Mouse (Mus musculus): ENCODE data around the gene Slc28a2. TPM values are rescaled to one million over a fixed set of nuclear protein-coding genes. Genes with fewer than 3 reads are reported as not detected.
"Not testable (repeated sequence)": the region's sequence is repeated elsewhere in the genome, so short reads cannot be mapped to it uniquely, and the experiment has no call there.

Gene Slc28a2
- total RNA-seq, 2 experiments from 2014 or later: 4.8 to 5.6 TPM

GRCm38 (mm10) chr2:122467351-122468013 is 41.2 kb downstream of the Slc28a2 start:
- peak; percentile 97 for DNase-seq

DNA sequence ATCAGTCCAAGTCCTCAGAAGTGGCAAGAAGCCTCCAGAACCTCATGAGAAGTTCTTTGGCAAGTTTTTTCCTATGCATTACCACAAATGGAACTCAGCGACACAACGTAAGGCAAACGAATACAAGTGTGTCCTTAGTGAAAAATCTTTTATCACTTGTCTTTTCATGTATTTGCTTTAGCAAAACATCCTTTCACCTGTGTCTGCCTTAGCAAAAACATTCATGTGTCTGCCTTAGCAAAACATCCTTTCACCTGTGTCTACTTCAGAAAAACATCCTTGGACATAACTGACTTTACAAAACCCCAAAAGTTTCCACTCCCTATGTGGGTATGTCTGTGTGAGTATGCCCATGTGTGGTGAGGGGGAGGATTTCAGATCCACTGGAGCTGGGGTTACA is 42.9 kb downstream of the Slc28a2 start:
- no peak for DNase-seq

DNA sequence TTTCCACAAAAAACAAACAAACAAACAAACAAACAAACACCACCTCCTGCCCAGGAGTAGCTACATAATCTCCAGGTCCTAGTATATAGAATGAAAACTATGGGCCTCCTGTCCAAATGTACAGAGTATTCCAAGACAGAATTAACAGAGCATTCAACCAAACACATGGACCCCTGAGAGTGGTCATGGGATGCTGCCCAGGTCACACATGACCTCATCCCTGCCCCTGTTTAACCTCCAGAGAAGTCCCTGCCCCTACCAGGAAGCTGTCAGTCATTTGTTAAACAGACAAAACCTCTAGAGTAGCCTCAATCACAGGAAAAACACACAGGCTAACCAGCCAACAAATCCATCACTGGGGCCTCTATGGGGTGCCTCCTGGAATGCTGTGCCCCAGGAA is 50.3 kb downstream of the Slc28a2 start:
- no peak for DNase-seq

DNA sequence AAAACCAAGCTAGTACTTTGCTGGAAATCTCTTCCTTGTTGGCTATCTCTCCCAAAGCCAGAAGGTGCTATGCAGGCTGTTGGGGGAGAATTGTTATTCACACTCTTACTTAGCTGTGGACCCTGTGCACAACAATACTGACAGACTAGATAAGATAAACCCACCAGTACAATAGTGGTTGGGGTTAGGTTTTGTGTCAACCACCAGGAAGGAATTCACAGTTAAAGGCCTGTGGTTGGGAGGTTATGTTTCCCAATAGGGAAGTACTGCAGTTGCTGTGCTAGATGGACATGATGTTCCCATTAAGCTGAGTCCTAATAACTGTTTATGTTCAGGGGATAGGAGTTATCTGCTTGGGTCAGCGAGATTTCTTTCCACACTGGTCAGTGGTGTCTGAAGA is 57.5 kb downstream of the Slc28a2 start:
- not testable (repeated sequence) for DNase-seq

DNA sequence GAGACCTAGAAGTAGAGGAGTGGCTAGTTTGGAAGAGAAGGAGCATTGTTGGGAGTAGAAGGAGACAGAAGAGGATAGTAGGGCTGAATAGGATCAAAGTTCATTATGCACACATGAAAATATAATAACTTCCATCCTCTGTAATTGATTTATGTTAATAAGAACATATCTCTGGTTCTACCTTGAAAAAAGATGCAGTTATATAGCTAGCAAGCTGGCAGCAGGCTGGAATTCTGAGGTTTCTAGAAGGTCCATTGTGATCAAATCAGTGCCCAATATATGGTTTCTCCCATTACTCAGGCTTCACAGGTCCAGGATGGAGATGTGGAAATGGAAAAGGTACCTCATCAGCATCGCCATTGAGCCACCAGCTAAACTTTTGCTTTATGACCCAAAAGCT is 58.4 kb downstream of the Slc28a2 start, which contains the start of gene Gm14085:
Gene Gm14085 (plus strand): TSS at position 301 of the 400 bp plus-strand sequence.
- no peak for DNase-seq

- not testable (repeated sequence) for DNase-seq
These were observed 59.4 kb downstream of the Slc28a2 start for GRCm38 (mm10) chr2:122485654-122486053.

DNA sequence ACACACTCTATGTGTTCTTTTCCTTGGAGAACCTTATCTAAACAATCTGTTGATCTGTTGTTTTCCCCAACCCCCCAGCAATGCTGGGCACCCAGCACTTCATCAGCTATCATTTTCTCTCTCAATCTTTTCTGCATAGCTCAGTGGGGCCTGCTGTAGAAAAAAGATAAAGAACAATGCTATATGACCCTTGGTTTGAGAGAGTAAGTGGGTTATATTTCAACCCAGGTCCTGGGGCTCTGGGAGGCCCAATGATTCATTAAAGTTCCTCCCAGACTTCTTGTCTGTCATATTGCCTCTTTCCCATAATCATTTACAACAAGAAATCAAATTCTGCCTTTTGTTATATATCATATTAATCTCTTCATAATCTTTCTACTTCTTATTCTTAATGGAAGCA is 59.8 kb downstream of the Slc28a2 start:
- DNase-seq: not testable (repeated sequence)

DNA sequence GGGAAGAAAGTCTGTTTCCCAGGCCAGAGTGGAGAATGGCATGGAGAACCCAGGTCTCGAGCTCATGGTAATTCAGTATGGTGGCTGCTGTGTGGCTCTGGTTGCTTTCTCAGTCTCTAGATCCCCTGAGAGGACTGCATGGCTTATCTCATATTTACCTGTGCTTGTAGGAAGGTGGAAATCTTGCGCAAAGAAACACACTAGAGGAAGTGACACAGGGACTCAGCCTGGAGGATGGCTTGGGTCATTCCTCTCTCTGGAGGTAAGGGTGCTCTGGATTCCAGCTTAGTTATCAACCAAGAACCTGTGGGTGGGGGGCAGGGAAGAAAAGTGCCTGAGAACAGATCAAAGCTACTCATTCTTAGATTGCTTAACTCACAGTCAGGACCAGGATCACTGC is 60.4 kb downstream of the Slc28a2 start:
- DNase-seq: no peak

Other genes with a start within 250 kb of the Slc28a2 start
- gene Patl2, start 240.3 kb upstream of the Slc28a2 start, total RNA-seq (2021): not detected
- not detected for gene Terb2, start 240.2 kb upstream of the Slc28a2 start, total RNA-seq (2021)
- gene Sord, start 191.7 kb upstream of the Slc28a2 start, total RNA-seq (2021): 10 to 100 TPM; 37.8 to 39.9 TPM
- gene Duox2, start 128.0 kb upstream of the Slc28a2 start, total RNA-seq (2021): under 1 TPM; 0.08 to 0.16 TPM
- gene Duoxa2, start 127.6 kb upstream of the Slc28a2 start, total RNA-seq (2021): not detected
- 1 to 10 TPM in 1 of 2 experiments, under 1 TPM in 1; 0.95 to 1.1 TPM for gene Duoxa1, start 112.7 kb upstream of the Slc28a2 start, total RNA-seq (2021)
- gene Duox1, start 110.8 kb upstream of the Slc28a2 start, total RNA-seq (2021): under 1 TPM; 0.46 to 0.72 TPM
- gene Shf, start 57.3 kb upstream of the Slc28a2 start, total RNA-seq (2021): 1 to 10 TPM; 2.0 to 2.7 TPM
- under 1 TPM; 0.13 to 0.16 TPM for gene Gm14085, start 58.5 kb downstream of the Slc28a2 start, total RNA-seq (2021)
- gene Gatm, start 184.8 kb downstream of the Slc28a2 start, total RNA-seq (2021): 10 to 100 TPM in 1 of 2 experiments, 1 to 10 TPM in 1; 9.3 to 12.7 TPM
- gene AA467197, start 210.5 kb downstream of the Slc28a2 start, total RNA-seq (2021): not detected